Mouse (Mus musculus): ENCODE results near the gene Zic4.

Zic4 gene

DNA sequence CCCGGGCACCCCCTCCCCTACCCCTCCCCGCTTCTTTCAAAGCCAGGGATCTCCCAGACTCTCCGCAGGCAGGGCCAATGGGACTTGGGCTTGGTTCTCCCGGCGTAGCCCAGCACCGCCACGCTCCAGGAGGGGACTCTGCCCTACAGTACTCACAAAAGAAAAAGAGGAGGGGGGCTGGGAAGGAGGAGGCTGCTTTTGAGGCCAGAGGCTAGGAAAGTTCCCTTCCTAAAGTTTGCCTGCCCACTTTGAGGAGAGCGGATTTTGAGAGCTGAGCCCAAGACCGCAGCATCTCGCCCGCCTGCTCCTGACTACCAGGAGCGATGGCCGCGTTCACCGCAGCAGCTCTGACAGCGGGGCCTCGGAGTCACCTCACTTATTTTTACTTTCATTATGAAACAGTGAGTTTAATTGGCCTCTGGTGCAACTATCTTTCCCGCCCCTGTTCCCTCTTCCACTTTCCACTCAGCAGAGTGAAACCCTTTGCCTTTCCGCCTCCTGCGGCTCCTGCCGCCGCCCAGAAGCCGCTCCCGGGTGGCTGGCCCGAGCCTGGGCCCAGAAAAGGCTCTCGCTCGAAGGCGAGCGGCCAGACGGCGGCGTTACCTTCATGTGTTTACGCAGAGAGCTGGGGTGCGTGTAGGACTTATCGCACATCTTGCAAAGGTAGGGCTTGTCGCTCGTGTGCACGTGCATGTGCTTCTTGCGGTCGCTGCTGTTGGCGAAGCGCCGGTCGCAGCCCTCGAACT lies at the start of gene Zic4:
TSS of gene Zic4 (plus strand) at position 558 of the 746 bp plus-strand sequence.
- DNase-seq (ENCODE audit: extremely low read depth, low read depth, low spot score), result no peak

DNA sequence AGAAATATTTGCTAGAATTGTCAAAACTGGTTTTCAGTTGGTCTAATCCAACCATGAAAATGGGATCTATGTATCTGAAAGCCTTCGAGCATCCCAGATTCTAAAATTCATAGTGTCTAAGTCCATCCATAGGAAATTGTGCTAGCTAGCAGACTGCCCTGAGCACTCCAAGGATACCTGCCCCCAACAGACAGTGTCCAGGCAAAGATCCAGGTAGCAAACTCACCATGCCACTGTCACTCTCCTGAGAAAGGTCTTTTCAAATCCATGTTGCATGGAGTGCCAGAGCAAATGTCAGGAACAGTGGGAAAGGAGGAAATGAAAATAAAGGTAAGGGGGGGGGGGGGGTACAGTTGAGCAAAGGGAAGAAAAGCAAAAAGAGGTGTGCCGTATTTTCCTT lies 14.6 kb upstream of the Zic4 start:
- no peak for DNase-seq (ENCODE audit: extremely low read depth, low read depth, low spot score)

DNA sequence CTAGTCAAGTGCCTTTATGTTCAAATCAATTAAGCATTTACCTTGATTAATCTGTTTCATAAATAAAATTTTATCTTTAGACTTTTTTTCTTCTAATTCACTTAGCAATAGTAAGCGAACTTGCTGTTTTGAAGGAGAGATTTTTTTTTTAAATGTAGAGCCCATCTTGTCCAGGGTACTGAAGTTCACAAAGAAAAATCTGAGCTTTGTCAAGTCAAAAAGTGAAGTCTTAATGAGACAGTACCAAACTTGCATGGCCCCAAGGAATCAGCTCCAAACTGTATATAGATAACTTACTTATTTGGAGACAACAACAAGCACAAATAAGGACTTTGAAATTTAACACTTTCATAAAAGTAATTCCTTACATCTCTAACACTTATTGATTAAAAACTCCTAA lies 13.5 kb upstream of the Zic4 start:
- no peak for DNase-seq (ENCODE audit: extremely low read depth, low read depth, low spot score)

DNA sequence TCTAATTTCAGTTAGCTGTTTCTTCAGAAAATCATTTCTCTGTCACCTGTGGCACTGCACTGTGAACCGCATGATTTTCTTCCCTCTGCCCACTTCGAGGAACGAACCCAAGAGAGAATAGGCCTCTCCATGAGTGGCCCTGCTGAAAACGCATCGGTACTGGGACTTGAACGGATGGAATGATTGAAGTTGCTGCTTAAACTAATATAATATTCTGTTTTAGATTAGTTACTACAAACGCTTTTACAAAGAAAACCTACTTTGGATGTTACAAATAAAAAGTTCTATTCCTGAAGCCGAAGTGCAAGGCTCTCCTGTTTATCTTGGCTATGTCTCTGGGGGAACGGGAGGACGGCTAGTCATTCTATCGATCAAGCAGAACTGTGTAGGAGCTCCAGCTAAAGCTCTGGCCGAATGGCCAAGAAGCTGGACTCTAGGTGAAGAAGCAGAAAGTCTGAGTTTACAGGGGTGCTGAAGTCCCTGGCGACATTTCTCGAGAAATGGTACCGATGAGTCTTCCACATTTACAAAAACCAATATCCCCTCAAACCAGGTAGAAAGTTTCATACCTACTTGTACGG lies 11.9 kb upstream of the Zic4 start:
- DNase-seq (ENCODE audit: extremely low read depth, low read depth, low spot score), result no peak

DNA sequence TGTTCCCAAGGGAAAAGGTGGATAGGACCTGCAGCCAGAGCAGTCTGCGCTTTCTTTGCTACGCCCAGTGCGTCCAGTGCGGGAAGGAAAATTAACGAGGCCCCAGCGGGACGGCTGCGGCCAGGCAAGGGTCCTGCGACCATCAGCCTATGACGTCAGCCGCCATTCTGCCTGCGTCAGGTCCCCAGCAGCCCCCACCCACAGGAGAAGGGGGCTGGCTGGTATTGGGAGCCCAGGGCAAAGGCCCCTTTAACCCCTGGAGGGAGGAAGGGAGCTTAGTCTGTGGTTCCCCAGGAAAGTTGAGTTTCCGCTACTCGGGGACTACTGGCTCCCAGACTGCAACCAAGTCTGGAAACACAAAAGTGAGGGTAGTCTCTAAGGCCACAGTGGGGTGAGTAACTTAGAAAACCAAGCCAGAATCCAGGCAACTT lies 11.3 kb upstream of the Zic4 start:
- no peak for DNase-seq (ENCODE audit: extremely low read depth, low read depth, low spot score)

DNA sequence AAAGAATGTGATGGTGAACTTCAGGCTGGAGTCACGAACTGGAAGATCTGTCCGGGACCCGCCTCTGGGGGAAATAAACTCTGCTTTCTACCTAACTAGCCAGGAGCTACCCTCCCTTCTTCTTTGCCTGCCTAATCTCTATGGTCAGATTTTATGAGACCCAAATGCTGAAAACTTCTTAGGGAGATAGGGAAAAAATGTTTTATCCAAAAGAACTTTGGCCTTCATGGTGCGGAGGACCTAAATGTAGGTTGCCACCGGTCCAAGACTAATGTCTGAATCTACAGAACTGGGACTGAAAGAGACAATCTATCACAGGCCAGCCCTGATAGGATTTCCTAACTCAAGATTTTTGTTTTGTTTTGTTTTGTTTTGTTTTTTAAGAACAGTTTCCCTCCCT lies 10.9 kb upstream of the Zic4 start:
- no peak for DNase-seq (ENCODE audit: extremely low read depth, low read depth, low spot score)

DNA sequence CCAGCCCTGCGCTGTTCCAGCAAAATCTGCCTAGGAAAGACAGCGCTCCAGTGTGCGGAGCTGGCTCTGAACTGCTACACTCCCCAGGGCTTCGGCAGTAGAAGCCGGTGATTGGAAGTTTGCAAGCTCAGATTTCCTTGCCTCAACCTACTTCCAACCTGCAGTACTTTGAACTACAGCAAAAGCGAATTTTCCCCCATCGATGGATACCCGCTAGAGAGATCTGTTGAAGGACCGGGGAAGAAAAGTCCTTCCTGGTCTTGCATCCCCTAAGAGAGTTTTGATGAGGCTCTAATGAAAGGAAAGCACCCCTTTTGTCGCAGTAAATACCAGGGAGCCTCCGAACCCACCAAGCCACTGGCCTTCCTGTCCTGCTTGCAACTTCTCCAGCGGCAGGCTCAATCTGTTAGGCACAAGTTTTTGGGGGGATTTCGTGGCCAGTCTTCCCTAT lies 10.2 kb upstream of the Zic4 start:
- DNase-seq (ENCODE audit: extremely low read depth, low read depth, low spot score), result no peak

DNA sequence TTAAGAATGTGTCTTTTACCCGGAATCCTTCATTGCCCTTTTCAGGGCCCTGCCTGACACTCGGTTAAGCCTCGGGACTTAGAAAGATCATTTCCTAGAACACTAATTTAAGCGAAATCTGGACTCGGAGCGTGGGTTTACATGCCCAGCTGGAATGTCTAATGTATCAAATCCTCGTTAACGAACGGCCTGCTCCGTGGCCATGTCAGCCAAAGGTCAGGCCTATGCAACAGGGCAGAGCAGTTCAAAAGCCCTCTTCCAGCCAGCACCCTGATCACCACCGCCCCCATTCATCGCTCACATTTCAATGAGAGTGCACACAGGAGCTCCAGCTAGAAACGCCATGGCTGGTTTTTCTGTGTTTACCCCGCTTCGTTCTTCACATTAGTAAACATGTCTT lies 9.4 kb upstream of the Zic4 start:
- DNase-seq (ENCODE audit: extremely low read depth, low read depth, low spot score), result no peak

DNA sequence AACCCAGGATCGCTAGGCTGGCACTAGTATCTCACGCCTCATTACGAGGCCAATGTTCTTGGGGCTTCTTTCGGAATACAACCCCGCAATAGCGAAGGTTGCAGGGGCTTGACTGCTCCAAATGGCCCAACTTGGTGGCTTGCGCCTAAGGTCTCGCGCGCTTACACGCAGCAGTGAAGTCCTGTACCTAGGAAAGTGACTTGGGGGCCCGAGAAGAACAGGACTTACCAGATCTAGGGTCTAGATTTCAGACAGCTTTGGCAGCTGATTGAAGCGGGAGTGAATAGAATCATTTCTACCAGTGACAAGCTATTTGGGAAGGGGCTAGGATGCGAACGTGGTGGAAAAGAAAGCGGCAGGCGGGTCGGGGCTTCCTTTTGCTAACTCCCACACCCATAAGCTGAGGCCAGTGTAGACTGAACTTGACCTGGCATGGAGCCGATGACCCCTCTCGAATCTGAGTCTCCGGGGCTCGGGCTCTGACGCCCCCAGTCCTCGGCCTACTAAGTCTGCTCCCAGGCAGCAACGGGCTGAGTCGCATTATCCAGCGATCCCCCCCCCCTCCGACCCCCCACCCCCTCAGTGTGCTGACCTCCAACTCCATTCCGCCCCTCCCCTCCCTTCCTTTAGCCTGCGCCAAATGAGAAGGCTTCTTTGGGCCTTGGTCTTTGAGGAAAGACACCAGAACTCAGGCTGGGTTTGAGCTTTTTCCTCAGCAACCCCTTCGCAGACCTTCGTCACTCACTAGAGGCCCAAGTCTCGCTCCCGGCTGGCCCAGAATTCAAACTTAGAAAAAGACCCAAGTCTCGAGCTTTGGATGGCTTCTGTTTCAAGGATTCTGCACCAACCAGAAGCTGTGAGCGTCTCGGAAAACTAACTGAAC lies 8.4 kb upstream of the Zic4 start:
- DNase-seq (ENCODE audit: extremely low read depth, low read depth, low spot score), result no peak

DNA sequence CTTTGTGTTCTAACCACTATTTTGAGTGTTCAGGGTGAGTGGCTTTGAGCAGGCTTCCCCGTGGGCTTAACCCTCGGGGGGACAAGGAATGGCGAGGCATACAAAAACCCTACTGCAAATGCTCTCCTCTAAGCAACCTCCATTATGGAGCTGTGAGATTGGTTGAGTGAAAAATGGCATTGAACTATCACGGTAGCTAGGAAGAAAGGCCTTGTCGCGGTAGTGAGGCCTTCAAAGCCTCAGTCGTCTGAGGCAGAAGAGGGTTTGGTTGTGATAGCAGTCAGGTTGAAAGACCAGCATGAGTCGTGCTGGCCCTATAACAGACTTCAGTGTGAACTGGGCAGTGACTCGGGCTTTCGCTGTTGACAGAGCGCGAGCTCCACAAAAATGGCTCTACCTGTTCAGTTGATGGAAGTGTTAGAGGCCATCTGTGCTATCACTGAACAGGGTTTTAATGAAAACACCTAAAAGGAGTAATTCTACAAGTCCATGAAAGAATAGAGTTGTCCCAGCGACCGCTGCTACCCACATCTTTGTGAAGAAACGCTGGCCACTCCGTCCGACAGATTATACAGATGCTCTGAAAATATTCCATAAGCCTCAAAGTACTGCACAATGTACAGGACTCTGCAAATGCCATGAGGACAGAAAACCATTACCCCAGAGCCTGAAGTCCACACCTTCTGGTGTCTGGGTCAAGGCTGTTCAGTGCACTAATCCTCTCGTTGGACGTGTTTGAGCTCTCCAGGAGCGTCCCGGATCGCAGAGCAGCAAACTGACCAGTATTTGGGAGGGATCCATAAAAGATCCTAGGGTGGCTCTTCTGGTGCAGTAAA lies 7.6 kb upstream of the Zic4 start:
- no peak for DNase-seq (ENCODE audit: extremely low read depth, low read depth, low spot score)

DNA sequence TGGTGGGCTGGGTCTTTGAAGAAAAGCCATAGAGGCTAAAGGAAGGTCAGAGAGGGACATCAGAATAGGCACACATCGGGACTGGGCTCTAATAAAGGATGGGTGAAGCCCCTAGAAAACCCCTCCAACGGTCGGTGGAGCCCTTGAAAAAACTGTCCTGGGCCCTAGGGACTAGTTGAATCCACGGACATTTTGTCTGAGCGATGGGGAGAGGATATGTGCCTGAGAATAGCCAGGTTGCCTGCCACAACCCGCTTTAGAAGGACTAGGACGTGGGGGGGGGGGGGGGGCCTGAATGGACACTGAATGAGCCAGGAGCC lies 7.0 kb upstream of the Zic4 start:
- DNase-seq (ENCODE audit: extremely low read depth, low read depth, low spot score), result no peak

DNA sequence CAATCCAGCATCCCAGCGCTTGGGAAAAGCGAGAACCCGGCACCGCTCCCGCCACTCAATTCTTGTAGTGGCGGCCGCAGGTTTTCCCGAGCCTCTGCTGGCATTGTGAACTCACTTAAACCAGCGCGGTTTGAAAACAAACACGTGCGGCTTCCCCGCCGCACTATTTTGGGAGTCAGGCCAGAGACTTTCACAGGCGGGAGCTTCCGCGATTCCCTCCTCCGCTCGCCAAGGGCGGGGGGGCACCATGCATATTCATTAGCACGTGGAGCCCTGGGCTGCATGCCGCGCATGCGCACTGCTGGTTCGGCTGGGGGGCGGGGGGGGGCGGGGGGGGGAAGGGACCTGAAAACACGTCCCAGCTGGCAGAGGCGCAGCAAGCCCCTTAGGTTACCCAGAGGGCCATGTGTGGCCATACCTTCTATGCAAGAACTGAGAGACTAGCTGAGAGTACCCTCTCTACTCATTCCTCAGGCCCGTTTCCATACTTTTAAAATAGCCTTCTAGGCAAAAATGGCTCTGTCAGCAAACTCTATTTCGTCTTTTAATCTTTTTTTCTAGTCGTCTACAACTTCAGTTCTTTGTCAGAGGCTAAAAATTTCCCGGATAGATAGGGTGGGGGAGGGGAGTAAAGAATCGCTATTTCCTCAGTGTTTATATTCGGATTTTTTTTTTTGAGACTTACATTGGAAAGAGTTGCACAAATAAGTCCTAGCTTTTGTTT lies 6.4 kb upstream of the Zic4 start:
- DNase-seq (ENCODE audit: extremely low read depth, low read depth, low spot score), result no peak

DNA sequence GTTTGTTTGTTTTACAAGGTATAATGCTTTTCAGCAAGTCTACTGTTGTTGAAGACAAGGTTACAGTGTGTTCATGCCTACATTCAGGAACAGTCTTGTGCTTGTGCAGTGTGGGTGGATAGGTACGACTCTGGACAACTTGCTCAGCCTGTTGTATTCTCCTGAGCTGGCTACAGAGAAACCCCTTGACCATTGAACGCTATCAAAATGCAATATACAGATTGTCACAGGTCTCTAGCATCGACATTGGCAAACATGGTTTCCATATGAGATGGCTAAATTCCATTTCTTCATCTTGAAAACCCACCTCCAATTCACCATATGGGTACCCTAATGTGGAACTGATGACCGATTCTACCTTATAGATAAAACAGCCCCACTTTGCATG lies 5.9 kb upstream of the Zic4 start:
- no peak for DNase-seq (ENCODE audit: extremely low read depth, low read depth, low spot score)

DNA sequence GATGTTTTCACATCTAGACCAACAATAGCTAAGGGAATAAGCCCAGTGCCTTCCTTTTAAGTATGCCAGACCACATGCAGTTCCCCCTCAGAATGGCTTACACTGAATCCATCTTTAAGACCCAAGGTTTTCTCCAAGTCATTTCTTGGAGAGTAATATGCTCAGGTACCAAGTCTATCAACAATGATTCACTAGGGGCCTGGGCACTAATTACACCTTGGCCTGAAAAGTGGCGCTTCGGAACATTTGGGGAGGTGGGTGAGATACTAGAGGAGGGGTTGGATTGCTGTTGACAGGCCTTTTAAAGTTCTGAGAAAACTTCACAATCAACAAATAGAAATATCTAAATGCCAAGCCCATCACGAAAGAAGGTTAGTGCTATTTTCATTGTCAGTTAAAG lies 4.9 kb upstream of the Zic4 start:
- DNase-seq (ENCODE audit: extremely low read depth, low read depth, low spot score), result no peak

DNA sequence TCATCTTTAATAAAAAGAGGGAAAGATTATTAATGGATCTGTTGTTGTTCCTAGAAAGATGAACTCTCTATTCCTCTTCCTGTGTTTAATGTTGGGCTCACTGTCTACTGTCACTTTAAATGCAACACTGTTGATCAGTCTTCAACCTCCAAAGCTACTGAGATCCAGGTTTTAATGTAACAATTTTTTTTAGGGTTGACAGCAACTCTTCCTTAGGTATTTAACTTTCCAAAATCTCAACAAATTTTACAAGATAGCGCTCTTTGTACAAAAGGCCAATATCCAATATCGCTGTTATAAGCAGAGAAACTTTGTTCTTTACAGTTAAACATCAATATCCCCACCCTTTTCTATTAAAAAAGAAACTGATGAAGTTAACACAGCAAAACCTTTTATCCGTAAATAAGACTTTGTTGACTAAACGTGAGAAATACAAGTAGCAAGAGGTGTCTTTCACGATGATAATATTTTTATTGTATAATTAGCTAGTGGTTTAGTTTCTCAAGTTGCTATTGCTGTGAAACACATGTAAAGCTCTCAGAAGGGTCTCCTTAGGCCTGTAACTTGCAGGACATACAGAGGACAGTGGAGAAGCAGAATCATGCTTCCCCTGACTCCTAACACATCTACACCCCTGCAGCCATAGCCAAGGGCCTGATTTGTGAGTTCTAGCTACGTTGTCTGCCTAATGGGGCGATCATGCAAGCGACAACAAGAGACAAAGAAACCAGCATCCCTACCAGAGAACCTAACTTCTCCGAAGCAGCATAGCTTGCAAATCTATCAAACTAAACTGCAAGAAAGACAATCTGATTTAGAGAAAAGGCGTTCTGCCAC lies 3.1 kb upstream of the Zic4 start:
- no peak for DNase-seq (ENCODE audit: extremely low read depth, low read depth, low spot score)

DNA sequence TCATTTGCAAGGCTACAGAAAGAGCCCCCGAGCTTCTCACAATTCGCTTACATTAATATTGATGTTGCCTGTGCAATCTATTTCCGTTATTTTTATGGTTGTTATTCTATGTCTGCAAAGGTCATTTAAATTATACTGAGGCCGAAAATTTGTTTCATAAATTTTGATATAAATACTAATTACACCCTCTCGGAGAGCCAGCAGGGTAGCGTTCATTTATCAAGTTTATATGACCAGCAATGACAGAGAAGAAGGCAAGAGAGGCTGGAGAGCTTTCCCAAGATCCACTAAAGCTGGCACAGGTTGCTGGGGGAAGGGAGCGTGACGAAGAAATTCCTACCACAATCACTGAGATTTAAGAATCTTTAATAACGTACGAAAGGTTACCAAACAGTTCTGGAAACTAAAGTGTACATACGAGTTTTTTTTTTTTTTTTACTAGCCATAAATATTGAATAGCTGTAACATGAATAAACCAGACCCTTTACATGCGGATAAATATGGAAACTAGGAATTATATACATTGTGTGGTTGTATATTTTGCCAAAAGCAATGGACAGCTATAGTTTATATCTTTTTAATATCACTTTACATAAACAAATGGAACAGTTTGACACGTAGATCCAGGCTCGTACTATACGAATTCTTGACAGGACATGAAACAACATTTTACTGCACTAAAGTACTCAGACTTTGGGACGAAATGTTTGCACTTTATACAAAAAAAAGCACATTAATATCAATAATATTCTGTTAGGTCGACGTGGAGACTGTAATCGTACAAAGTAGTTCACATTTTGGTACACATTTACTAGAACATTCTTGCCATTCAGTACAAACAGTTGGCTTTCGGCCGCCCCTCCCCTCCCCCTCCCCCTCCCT lies 1.8 kb upstream of the Zic4 start:
- no peak for DNase-seq (ENCODE audit: extremely low read depth, low read depth, low spot score)

DNA sequence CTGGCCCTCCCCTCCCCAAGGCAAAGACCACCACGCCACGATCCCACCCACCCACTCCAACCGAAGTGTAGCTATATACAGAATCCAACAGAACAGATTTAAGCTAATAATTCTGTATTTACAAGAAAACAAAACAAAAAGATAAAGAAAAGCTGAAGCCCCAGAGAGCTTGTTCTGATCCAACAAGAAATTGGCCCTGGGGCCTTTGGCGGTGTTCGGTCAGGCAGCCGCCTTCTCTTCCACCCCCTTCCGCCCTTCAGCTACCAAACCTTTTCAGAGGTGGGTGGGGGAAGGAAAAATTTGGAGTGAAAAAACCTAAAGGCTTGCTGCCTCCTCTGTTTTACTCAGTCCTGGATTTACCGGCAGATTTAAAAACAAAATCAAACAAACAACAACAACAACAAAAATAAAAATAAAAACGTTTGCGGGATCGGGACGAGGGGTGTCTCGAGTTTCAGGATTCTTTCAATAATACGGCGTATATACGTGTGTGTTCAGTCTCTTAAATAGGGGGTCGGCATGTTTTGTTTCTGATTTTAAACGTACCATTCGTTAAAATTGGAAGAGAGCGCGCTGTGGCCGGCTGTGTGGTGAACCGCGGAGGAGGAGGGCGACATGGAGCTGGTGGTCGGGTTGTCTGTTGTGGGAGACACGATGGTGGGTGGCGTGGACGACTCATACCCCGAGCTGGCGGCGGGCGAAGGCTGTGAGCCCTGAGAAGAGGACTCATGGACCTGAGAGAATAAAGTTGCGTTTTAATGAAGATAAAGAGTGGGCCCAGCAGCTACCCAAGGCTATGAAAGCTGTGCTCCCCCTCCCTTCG lies 969 bp upstream of the Zic4 start:
- no peak for DNase-seq (ENCODE audit: extremely low read depth, low read depth, low spot score)

All from fat pad, adult 2 months (tissue).